Mouse (Mus musculus): ENCODE results near the gene Gabrb1. TPM values are rescaled to one million over a fixed set of nuclear protein-coding genes. Genes with fewer than 3 reads are reported as not detected.

Gene Gabrb1
- polyA plus RNA-seq, 1 experiment from 2014 or later: 32.2 TPM

DNA sequence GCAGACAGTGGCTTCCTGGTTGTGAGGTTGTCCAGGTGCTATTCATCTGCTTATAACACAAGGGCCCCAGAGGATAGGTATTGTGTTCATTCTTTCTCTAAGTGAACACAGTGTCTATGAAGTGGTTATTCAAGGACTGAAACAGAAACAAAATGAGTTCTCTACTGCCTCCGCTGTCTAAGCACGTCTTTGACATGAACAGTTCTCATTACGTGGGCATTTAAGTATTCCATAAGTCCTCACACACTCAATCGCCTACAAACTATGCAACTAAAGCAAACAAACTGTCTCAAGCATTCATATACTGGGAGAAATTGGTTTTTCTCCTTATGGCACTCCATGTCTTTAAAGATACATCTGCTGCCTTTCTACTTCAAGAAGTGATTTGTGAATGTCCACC is 257.8 kb downstream of the Gabrb1 start:
- no peaks in the 10 kb centered on the region for H3K36me3 ChIP-seq (ENCODE audit: control insufficient read depth, insufficient read depth, low read length)
- 92% methylated on average over 4 of the region's 4 CpGs for WGBS

GRCm38 (mm10) chr5:71917206-71917605 is 259.3 kb downstream of the Gabrb1 start:
- H3K4me1 ChIP-seq (ENCODE audit: control insufficient read depth, insufficient read depth, low read length): no peaks in the 10 kb centered on the region
- no peak for ATAC-seq (ENCODE audit: low read depth)
- no peak overlapping the region for H3K4me2 ChIP-seq (ENCODE audit: low read depth, low read length)
- H3K4me3 ChIP-seq (ENCODE audit: low read depth, low read length): no peak overlapping the region
- H3K9me3 ChIP-seq (ENCODE audit: control insufficient read depth, low read length): no peaks in the 10 kb centered on the region
- WGBS: 72% methylated on average over 4 of the region's 4 CpGs
- no peaks in the 10 kb centered on the region for H3K36me3 ChIP-seq (ENCODE audit: control insufficient read depth, insufficient read depth, low read length)
- H3K27me3 ChIP-seq (ENCODE audit: control insufficient read depth, insufficient read depth, low read length): no peaks in the 10 kb centered on the region
- H3K27ac ChIP-seq (ENCODE audit: low read depth, low read length): no peak overlapping the region
- H3K9ac ChIP-seq (replicated peaks; ENCODE audit: low read depth, low read length): no peak overlapping the region

More for the DNA sequence above, 257.8 kb downstream of the Gabrb1 start:
- no peak overlapping the region for H3K9ac ChIP-seq (replicated peaks; ENCODE audit: low read depth, low read length)
- H3K27ac ChIP-seq (ENCODE audit: low read depth, low read length): no peak overlapping the region
- H3K4me1 ChIP-seq (ENCODE audit: control insufficient read depth, insufficient read depth, low read length): no peaks in the 10 kb centered on the region
- H3K27me3 ChIP-seq (ENCODE audit: control insufficient read depth, insufficient read depth, low read length): no peaks in the 10 kb centered on the region
- H3K4me3 ChIP-seq (ENCODE audit: low read depth, low read length): no peak overlapping the region
- H3K4me2 ChIP-seq (ENCODE audit: low read depth, low read length): no peak overlapping the region
- no peak for ATAC-seq (ENCODE audit: low read depth)
- H3K9me3 ChIP-seq (ENCODE audit: control insufficient read depth, low read length): no peaks in the 10 kb centered on the region

DNA sequence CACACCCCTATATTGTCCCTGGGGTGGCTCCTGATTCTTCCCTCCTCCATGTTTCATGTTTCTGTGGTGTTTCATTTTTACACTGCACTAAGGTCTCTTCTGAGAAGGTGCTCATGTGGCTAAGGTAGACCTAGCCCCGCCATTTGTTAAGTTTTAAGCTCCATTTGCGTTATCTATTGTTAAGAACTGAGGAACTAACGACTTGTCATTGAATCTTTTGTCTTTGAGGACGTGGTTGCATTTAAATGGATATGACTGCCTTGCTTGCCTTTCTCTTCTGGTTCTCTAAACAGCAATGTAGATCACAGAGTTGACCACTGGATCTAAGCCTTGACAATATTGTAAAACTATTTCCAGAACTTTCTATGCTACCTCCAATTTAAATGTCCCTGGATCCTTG is 265.7 kb downstream of the Gabrb1 start:
- WGBS: 67% methylated on average over 4 of the region's 4 CpGs
- Histone ChIP-seq H3K4me1 (ENCODE audit: control insufficient read depth, insufficient read depth, low read length) (no peaks in the 10 kb centered on the region), H3K27ac (ENCODE audit: low read depth, low read length) (no peak overlapping the region)

GRCm38 (mm10) chr5:71926336-71926735 is 268.4 kb downstream of the Gabrb1 start:
- ATAC-seq (ENCODE audit: low read depth): no peak
- H3K27me3 ChIP-seq (ENCODE audit: control insufficient read depth, insufficient read depth, low read length): no peaks in the 10 kb centered on the region
- no peak overlapping the region for H3K4me2 ChIP-seq (ENCODE audit: low read depth, low read length)
- H3K27ac ChIP-seq (ENCODE audit: low read depth, low read length): no peak overlapping the region
- no peaks in the 10 kb centered on the region for H3K36me3 ChIP-seq (ENCODE audit: control insufficient read depth, insufficient read depth, low read length)
- H3K4me1 ChIP-seq (ENCODE audit: control insufficient read depth, insufficient read depth, low read length): no peaks in the 10 kb centered on the region
- no peaks in the 10 kb centered on the region for H3K9me3 ChIP-seq (ENCODE audit: control insufficient read depth, low read length)
- 86% methylated on average over 5 of the region's 5 CpGs for WGBS
- H3K9ac ChIP-seq (replicated peaks; ENCODE audit: low read depth, low read length): no peak overlapping the region
- no peak overlapping the region for H3K4me3 ChIP-seq (ENCODE audit: low read depth, low read length)

More for the DNA sequence above, 265.7 kb downstream of the Gabrb1 start:
- H3K36me3 ChIP-seq (ENCODE audit: control insufficient read depth, insufficient read depth, low read length): no peaks in the 10 kb centered on the region
- H3K4me2 ChIP-seq (ENCODE audit: low read depth, low read length): no peak overlapping the region
- no peak overlapping the region for H3K4me3 ChIP-seq (ENCODE audit: low read depth, low read length)
- H3K27me3 ChIP-seq (ENCODE audit: control insufficient read depth, insufficient read depth, low read length): no peaks in the 10 kb centered on the region
- ATAC-seq (ENCODE audit: low read depth): no peak
- H3K9me3 ChIP-seq (ENCODE audit: control insufficient read depth, low read length): no peaks in the 10 kb centered on the region
- H3K9ac ChIP-seq (replicated peaks; ENCODE audit: low read depth, low read length): no peak overlapping the region

- WGBS: 58% methylated on average over 2 of the region's 2 CpGs
- no peaks in the 10 kb centered on the region for H3K27me3 ChIP-seq (ENCODE audit: control insufficient read depth, insufficient read depth, low read length)
These were observed 272.1 kb downstream of the Gabrb1 start for GRCm38 (mm10) chr5:71930036-71930435.

GRCm38 (mm10) chr5:71951398-71951797 is 293.5 kb downstream of the Gabrb1 start:
- WGBS: 98% methylated on average over 1 of the region's 1 CpGs
- H3K4me3 ChIP-seq (ENCODE audit: low read depth, low read length): no peak overlapping the region

More at GRCm38 (mm10) chr5:71930036-71930435, 272.1 kb downstream of the Gabrb1 start:
- Histone ChIP-seq H3K9ac (replicated peaks; ENCODE audit: low read depth, low read length) (no peak overlapping the region), H3K36me3 (ENCODE audit: control insufficient read depth, insufficient read depth, low read length) (no peaks in the 10 kb centered on the region), H3K27ac (ENCODE audit: low read depth, low read length) (no peak overlapping the region), H3K4me2 (ENCODE audit: low read depth, low read length) (no peak overlapping the region), H3K9me3 (ENCODE audit: control insufficient read depth, low read length) (no peaks in the 10 kb centered on the region), H3K4me1 (ENCODE audit: control insufficient read depth, insufficient read depth, low read length) (no peaks in the 10 kb centered on the region), H3K4me3 (ENCODE audit: low read depth, low read length) (no peak overlapping the region)
- ATAC-seq (ENCODE audit: low read depth): no peak

DNA sequence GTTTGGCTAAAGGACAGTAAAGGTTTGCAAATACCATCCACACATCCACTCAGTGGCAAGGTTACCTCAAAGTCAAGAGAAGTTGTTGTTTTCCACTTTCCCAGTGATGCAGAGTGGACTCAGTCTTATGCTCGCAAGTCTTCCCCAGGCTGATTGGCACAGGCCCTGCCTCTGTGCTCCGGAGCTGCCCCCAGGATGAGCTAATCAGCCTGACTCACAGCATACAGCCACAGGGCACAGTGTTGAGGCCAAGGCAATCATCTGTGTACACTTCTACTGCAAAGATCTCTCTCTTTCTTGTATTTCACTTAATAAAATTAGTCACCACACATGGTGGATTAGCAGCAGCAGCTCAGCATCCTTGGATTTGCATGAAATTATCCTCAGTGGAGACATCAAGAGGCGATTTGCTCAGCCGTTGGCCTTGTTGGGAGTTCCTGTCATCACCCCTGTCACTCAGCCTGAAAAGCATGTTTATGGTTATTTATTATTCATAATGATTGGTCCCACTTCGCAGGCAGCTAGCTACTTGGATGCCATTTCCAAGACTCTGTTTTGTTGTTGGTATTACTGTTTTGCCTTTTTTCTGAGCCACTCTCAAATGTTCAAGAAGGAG is 297.3 kb downstream of the Gabrb1 start:
- Histone ChIP-seq H3K27me3 (ENCODE audit: control insufficient read depth, insufficient read depth, low read length) (no peaks in the 10 kb centered on the region), H3K4me1 (ENCODE audit: control insufficient read depth, insufficient read depth, low read length) (no peaks in the 10 kb centered on the region), H3K4me2 (ENCODE audit: low read depth, low read length) (no peak overlapping the region), H3K27ac (ENCODE audit: low read depth, low read length) (no peak overlapping the region), H3K9ac (replicated peaks; ENCODE audit: low read depth, low read length) (no peak overlapping the region), H3K36me3 (ENCODE audit: control insufficient read depth, insufficient read depth, low read length) (no peaks in the 10 kb centered on the region), H3K9me3 (ENCODE audit: control insufficient read depth, low read length) (no peaks in the 10 kb centered on the region), H3K4me3 (ENCODE audit: low read depth, low read length) (no peak overlapping the region)
- WGBS: 38% methylated on average over 5 of the region's 5 CpGs
- ATAC-seq (ENCODE audit: low read depth): peak; percentile 49; the same call in 1 of the 2 replicates

More at GRCm38 (mm10) chr5:71951398-71951797, 293.5 kb downstream of the Gabrb1 start:
- Histone ChIP-seq H3K4me2 (ENCODE audit: low read depth, low read length) (no peak overlapping the region), H3K36me3 (ENCODE audit: control insufficient read depth, insufficient read depth, low read length) (no peaks in the 10 kb centered on the region), H3K27ac (ENCODE audit: low read depth, low read length) (no peak overlapping the region), H3K9me3 (ENCODE audit: control insufficient read depth, low read length) (no peaks in the 10 kb centered on the region), H3K4me1 (ENCODE audit: control insufficient read depth, insufficient read depth, low read length) (no peaks in the 10 kb centered on the region), H3K9ac (replicated peaks; ENCODE audit: low read depth, low read length) (no peak overlapping the region), H3K27me3 (ENCODE audit: control insufficient read depth, insufficient read depth, low read length) (no peaks in the 10 kb centered on the region)
- no peak for ATAC-seq (ENCODE audit: low read depth)

DNA sequence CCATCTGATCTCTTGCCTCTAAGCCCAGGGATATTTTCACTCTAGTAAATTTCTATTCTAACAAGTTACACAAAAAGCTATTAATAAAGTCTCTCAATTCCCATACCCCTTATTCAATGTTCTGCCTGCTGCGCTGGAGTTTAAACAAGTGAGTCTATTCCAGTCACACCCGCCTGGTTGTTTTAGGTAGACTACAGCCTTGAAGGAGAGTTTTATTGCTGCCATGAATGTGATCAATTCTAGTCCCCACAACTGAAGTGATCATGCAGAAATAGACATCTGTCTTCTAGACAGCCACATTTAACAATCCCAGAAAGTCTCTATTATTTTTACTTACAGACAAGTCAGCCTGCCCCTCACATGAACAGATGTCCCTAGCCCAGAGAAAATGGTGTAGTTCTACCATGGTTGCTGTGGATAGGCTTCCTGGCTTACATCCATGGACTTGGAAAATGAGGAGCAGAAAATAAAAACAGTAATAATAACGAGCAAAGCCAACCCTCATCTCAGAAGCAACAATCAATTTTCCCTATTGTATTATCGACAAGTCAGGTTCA is 307.0 kb downstream of the Gabrb1 start:
- Histone ChIP-seq H3K9me3 (ENCODE audit: control insufficient read depth, low read length) (no peaks in the 10 kb centered on the region), H3K27ac (ENCODE audit: low read depth, low read length) (no peak overlapping the region), H3K27me3 (ENCODE audit: control insufficient read depth, insufficient read depth, low read length) (no peaks in the 10 kb centered on the region), H3K4me2 (ENCODE audit: low read depth, low read length) (no peak overlapping the region), H3K4me3 (ENCODE audit: low read depth, low read length) (no peak overlapping the region), H3K9ac (replicated peaks; ENCODE audit: low read depth, low read length) (no peak overlapping the region), H3K4me1 (ENCODE audit: control insufficient read depth, insufficient read depth, low read length) (0 out of 2 replicates have a peak, but pooled peaks cover under 1% of the 10 kb centered on the region), H3K36me3 (ENCODE audit: control insufficient read depth, insufficient read depth, low read length) (no peaks in the 10 kb centered on the region)
- ATAC-seq (ENCODE audit: low read depth): peak; percentile 58
- 45% methylated on average over 4 of the region's 4 CpGs for WGBS

DNA sequence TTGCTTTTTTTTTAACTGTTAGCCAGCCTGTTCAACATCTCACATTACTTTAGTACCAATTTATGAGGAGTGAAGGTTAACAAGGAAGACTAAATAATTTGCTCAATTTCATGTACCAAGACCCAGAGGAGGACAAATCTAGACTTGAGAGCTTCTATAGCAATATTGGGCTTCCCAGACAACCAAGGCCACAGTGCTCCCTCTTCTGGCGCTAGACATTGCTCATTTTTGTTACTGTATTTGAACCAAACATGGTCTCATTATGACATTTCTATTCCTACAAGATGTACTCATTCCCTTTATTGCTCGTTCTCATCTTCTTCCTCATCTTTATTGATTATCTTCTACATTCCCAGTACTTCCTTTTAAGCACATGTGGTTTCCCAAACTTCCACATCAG is 307.6 kb downstream of the Gabrb1 start:
- no peak for ATAC-seq (ENCODE audit: low read depth)
- 84% methylated on average over 2 of the region's 2 CpGs for WGBS
- no peak overlapping the region for H3K4me3 ChIP-seq (ENCODE audit: low read depth, low read length)
- H3K4me2 ChIP-seq (ENCODE audit: low read depth, low read length): no peak overlapping the region
- no peaks in the 10 kb centered on the region for H3K9me3 ChIP-seq (ENCODE audit: control insufficient read depth, low read length)
- H3K4me1 ChIP-seq (ENCODE audit: control insufficient read depth, insufficient read depth, low read length): 0 out of 2 replicates have a peak, but pooled peaks cover 3% of the 10 kb centered on the region
- no peak overlapping the region for H3K9ac ChIP-seq (replicated peaks; ENCODE audit: low read depth, low read length)
- H3K27me3 ChIP-seq (ENCODE audit: control insufficient read depth, insufficient read depth, low read length): no peaks in the 10 kb centered on the region
- no peaks in the 10 kb centered on the region for H3K36me3 ChIP-seq (ENCODE audit: control insufficient read depth, insufficient read depth, low read length)
- no peak overlapping the region for H3K27ac ChIP-seq (ENCODE audit: low read depth, low read length)

All from neural tube, embryonic 14.5 days (tissue).